Mouse (Mus musculus): Measurements from ENCODE around the gene Gpr137c.

Gpr137c gene

DNA sequence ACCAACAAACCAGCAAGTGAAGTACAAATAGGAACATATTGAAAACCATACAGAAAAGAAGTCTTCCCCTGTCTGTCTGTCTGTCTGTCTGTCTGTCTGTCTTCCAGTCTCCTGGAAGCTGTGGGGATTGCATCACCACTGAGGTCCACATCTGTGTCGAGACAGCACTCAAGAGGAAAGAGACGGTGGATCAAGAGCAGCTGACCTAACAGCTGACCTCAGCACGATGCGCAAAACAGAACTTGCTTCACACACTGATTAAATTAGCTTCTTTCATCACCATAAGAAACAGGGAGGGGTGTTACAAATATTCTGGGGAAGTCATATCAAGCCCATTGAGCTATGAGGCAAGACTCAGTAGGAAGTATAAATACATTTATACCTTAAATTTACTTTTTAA, 72.1 kb downstream of the Gpr137c start:
- no peak for DNase-seq (ENCODE audit: low spot score in 2 of 2)

DNA sequence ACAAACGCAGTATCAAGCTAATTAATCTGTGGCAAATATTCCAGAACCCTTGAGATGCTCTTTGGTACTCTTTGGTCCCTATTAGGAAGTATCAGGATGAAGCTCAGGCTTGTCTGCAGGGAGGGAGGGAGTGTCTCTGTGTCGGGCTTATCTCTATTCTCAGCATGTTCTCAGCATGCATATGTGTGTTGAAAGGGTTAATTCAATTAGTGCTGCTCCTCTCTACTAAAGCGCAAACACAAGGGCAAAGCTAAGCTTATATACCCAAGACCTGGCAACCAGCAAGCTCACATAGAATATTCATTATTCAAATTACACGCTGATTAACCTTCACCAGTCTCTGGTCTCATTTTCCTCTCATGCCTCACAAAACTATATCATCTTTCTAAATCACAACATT, 84.4 kb downstream of the Gpr137c start:
- no peak for DNase-seq (ENCODE audit: low spot score in 2 of 2)

GRCm38 (mm10) chr14:45304389-45304788, 84.9 kb downstream of the Gpr137c start:
- no peak for DNase-seq (ENCODE audit: low spot score in 2 of 2)

DNA sequence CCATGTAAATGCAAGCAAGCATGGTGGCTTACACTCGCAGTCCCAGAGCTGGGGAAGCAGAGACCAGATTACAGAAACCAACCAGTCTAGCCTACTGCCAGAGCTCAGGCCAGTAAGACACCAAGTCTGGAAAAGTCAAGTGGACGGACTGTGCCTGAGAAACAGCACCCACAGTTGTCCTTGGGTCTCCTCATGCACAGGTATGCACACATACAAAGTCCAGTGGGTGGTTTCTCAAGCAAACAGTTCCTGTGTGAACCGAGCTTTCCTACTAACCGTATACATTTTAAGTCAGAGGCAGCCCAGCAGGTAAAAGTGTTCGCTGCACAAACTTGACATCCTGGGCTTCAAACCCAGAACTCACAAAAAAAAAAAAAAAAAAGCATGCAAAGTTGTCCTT, 86.3 kb downstream of the Gpr137c start:
- no peak for DNase-seq (ENCODE audit: low spot score in 2 of 2)

DNA sequence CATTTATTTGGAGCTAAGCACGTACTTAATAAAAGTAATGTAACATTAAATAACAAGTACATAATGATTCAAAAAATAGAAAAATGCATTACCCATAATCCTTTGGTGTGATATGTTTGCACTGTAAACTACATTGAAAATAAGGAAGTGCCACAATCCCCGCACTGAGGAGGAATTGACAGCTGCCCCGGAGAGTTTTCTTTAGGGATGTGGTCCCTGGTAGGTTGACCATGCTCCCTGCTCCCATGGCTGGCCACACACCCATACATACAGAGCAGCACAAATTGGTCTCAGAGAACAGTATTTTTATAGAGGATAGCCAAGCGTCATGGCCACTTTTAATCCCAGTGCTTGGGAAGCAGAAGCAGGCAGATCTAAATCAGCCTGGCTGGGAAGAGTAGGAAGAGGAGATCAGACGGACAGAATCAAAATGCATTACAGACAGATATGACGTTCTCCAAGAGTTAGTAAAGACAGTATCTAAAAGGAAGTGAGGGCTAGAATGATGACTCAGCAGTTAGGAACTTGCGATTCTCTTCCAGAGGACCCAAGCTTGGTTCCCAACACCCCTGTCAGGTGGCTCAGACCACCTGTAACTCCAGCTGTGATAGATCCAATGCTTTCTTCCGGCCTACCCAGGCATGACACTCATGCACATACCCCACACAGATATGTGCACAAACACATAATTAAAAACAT, 88.3 kb downstream of the Gpr137c start:
- DNase-seq (ENCODE audit: low spot score in 2 of 2) = no peak

DNA sequence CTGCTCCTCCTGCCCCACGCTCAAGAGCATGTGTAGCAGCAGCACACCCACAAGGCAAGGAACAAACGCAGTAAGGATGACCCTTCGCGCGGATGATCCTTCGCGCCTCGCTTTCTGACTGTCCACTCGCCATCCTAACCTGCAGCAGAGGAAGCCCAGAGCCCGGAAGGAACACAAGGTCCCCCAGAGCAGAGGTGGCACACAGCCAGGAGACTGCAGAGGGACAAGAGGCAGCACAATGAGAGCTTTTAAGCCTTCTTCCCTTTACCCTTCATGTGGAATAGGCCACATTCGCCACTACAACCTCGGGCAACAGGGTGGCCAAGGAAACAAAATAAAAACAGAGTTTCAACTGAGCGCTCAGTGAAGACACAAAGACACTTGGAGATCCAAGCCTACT, 90.1 kb downstream of the Gpr137c start:
- no peak for DNase-seq (ENCODE audit: low spot score in 2 of 2)

DNA sequence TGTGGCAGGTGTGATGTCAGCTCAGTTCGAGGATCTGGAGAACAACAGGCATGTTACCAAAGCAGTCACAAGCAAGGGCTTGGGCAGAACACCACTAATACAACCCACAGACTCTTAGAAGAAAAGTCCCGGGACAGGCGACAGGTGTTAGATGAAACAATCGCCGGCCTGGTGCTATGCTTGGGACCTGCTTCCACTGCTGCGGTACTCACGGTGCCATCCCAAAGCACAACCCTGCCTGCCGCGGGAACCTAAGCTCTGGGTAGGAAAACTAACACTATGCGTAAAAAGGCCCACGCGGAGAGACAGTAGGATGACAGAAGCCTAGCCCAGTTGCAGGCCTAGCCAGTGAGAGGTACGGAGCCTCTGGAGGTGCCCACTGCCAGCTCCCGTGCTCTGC, 90.6 kb downstream of the Gpr137c start:
- no peak for DNase-seq (ENCODE audit: low spot score in 2 of 2)

GRCm38 (mm10) chr14:45316927-45317326, 97.4 kb downstream of the Gpr137c start:
- no peak for DNase-seq (ENCODE audit: low spot score in 2 of 2)

- DNase-seq (ENCODE audit: low spot score in 2 of 2) = no peak
These were observed 98.4 kb downstream of the Gpr137c start for GRCm38 (mm10) chr14:45317921-45318411.

GRCm38 (mm10) chr14:45318426-45319236, 99.1 kb downstream of the Gpr137c start, which contains the start of gene Ero1l:
Ero1l (minus strand) TSS chr14:45318771.
- peak; percentile 86 for DNase-seq (ENCODE audit: low spot score in 2 of 2)

GRCm38 (mm10) chr14:45319237-45319610, 99.7 kb downstream of the Gpr137c start:
- no peak for DNase-seq (ENCODE audit: low spot score in 2 of 2)

GRCm38 (mm10) chr14:45320111-45320510, 100.6 kb downstream of the Gpr137c start:
- DNase-seq (ENCODE audit: low spot score in 2 of 2) = no peak

- DNase-seq (ENCODE audit: low spot score in 2 of 2) = no peak
These were observed 101.5 kb downstream of the Gpr137c start for GRCm38 (mm10) chr14:45321067-45321466.

DNA sequence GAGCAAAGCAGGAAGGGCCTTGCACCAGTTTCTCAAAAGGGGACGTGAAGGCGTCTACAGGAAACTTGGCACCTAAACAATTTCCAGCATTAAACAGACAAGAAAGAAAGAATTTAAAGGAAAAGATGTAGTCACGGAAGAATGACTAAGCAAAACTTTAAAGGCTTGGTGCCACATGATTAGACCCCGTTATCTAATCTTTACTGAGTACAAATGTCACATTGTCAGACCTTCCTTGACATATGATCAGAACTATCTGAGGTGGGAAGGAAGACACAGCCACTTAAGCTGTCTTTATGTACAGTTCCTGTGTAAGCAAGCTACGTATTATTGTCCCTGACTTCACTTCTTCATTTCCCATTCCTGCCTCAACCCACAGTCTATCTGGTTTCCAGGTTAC, 102.1 kb downstream of the Gpr137c start:
- no peak for DNase-seq (ENCODE audit: low spot score in 2 of 2)

GRCm38 (mm10) chr14:45322450-45322849, 102.9 kb downstream of the Gpr137c start:
- DNase-seq (ENCODE audit: low spot score in 2 of 2) = no peak

- DNase-seq (ENCODE audit: low spot score in 2 of 2) = no peak
These were observed 103.8 kb downstream of the Gpr137c start for GRCm38 (mm10) chr14:45323320-45323719.

GRCm38 (mm10) chr14:45325471-45325870, 106.0 kb downstream of the Gpr137c start:
- no peak for DNase-seq (ENCODE audit: low spot score in 2 of 2)

DNA sequence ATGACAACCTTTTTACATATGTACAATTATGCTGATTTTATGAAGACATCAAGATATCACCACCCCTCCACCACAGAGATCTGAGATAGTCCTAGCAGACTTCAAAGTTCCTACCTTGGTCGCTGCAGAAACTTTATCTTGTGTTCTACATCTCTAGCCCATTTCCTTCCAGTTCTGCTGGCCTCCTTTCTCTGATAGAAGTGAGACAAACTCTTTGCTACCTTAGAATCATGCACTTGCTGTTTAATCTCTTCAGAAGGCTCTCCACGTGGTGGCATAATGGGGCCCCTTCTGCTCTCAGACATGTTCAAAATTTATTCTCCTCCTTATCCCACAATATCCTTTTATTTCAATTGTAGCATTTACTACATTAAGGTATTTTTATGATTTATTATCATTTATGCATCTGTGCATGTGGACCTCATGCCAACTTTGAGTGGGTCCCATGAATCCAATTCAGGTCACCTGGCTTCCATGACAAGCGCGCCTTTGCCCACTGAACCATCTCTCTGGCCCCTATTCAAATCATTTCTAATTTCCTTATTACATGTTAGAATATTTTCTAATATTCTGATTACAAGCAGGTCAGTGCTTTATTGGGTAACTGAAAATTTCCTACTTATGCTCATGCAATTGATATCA, 108.7 kb downstream of the Gpr137c start:
- DNase-seq (ENCODE audit: low spot score in 2 of 2) = no peak

GRCm38 (mm10) chr14:45329018-45329588, 109.6 kb downstream of the Gpr137c start:
- no peak for DNase-seq (ENCODE audit: low spot score in 2 of 2)

- peak; percentile 89 to 92 for DNase-seq (ENCODE audit: low spot score in 2 of 2)
These were observed 110.2 kb downstream of the Gpr137c start, which contains the start of gene Psmc6 for GRCm38 (mm10) chr14:45329589-45330181. Psmc6 (plus strand) TSS chr14:45329788.

All from spleen, postnatal 10 days (tissue).